Mouse (Mus musculus) frontal cortex, adult 2 months (tissue): Measurements from ENCODE around the gene Frem1. TPM values are rescaled to one million over a fixed set of nuclear protein-coding genes. Genes with fewer than 3 reads are reported as not detected.

Experiments
- DNase-seq, 2 experiments: peaks; one replicate each; pipeline ENCODE4 v3.0.0; 2022; ENCODE audit warnings: low spot score in 1 of 2; ENCODE audit errors: extremely low spot score in 1 of 2
- polyA plus RNA-seq: library from polyadenylated mRNA; depleted of rRNA; stranded (reverse); fragments of >200 nt; gene quantifications from 2 replicates; pipeline ENCODE4 v1.2.3, GENCODE M21; 2012

The Frem1 gene
- polyA plus RNA-seq, 1 experiment = 2.1 TPM

DNA sequence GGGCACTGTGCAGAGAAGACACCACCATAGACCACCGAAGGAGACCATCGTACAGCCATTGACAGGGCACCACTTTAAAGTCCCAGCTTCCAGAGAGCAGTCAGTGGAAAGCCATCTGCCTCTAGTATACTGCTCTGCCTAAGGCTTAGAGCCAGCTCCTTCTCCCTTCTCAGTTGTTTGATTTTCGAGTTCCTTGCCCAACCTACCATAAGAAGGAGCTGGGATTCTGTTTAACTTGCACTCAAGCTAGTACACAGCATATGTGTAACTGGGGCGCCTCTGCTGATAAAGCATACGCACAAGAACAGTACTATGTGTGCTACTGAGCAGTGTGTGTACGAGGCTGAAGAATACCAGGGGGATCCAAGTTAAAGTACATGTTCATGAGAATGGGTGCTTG is 173.0 kb downstream of the Frem1 start:
- DNase-seq = no peak

DNA sequence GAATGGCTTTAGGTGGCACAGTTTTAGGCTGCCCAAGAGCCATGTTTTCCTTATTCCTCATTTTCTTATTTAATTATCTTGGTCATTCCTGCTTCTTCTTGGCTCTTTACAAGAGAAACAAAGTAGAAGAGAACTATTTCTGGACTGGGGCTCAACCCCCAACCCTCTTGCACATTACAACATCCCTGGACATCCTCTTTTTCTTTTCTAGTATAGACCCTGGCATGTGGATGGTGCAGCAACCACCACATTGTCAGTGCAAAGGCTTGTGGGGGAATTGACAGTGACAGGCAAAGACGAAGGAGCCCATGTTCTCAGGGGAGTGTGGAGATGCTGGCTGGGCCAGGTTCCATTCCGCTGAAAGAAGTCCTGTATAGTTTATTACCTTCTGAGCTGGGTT is 175.5 kb downstream of the Frem1 start:
- DNase-seq = no peak

DNA sequence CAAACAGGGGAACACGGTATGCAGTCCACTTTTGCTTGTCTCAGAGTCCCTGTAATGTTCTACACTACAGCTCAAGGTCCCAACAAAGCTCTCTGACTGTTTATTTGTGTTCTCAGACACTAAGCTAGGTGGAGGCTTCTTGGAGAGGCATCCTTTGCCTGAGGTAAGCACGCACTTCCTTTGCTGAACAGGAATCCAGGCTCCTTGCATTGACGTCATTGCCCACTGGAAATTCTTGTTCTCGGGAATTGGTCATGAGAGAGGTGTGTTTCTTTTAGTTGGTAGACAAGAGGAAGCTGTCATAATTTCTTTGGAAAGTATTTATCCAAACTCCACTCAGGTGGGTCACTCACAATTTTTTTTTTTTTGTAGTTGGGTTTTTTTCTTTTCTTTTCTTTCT is 176.6 kb downstream of the Frem1 start:
- no peak for DNase-seq

DNA sequence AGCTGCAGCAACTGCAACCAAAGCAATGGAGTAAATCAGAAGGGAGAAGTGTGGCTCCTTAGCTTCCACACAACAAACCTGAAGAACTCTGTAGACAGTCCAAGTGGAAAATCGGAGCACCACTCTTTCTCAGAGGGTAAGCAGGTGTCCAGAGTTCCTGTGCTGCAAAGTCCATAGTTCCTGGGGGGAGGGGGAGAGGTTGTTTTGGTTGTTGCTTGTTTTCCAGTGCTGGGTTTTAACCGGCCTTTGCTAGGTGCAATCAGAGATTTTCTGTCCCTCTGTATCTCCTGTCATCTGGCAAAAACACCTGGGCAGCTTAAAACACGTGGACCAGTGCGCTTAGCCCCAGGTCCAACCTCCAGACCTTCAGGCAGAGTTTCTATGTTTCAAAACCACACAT is 177.3 kb downstream of the Frem1 start:
- no peak for DNase-seq

DNA sequence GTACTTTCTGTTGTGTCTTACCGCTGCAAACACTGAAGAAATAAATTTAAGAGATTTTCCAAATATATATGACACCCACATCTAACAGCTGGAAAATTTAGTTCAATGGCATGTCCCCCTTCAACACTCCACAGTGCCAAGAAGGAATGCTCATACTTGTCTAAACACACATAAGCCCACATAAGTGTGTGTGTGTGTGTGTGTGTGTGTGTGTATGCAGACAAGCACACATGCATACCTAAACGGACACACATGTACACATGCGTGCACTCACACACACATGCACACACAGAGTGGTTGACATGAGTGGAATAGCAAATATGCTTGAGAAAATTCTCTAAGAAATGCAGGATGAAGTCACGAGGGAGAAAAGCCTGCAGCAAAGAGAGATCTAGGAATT is 179.6 kb downstream of the Frem1 start:
- DNase-seq = no peak

DNA sequence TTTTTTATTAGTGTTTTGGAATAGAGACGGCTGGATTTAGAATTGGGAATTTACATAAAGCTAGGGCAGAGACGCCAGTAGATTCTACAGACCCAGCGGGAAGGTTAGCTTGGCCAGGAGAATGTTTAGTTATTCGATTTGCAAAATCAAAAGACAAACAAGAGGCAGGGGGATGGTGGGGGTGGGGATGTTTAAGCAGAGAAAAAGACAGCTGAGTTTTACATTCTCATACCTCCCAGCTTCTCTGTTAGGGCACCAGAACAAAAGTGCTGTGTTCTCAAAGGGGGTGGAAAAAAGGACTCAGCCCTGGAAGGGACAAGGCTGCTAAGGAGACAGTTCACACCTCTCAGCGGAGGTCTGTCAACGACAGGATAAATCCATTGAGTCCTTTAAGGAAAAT is 180.0 kb downstream of the Frem1 start:
- no peak for DNase-seq

DNA sequence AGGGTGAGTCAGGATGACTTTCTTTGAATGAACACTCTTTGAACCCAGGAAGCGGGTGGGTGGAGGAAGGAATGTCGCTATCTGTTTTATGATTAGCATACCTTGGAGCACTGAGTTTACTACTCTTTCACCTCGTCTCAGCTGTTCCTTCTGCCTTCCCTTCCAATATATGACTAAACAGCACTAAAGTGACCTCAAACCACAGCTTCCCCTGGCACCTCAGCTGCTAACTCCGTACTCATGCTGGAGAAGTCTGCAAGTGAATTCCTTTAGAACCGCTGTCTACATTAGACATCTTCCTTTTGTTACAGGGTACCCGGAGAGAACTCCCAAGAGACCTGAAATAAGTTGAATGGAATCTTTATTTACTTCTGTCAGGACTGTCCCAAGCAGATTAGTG is 181.2 kb downstream of the Frem1 start:
- DNase-seq = no peak

DNA sequence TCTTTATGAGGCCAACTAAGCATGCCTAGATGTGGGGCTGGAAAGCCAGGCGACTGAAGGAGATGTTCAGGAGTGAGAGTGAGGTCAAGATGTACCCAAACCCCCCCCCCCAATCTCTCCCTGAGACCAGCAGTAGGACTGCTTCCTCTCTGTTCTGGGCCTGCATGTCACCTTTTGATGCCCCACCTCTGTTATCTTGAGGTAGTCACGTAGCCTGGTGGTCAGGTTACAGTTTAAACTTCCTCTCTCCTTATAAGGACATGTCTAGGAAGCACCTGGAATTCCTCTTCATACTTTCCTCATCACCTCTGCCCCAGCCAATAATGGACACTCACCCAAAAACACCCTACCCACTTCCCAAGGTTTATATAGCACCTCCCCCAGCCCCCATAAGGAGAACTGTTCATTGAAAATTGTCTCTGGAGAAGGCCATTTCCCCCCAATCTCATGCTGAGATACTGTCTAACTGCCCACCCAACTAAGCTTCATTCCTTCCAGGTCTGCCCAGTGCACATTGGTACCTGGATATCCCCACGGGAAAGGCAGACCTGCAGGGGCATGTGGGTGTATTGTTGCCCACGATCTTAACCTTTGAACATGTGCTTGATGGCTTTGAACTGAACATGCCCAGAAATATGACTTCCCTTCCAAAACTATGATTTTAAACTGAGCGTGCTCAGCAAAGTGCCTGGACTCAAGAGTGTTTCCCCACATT is 184.3 kb downstream of the Frem1 start:
- DNase-seq = no peak

DNA sequence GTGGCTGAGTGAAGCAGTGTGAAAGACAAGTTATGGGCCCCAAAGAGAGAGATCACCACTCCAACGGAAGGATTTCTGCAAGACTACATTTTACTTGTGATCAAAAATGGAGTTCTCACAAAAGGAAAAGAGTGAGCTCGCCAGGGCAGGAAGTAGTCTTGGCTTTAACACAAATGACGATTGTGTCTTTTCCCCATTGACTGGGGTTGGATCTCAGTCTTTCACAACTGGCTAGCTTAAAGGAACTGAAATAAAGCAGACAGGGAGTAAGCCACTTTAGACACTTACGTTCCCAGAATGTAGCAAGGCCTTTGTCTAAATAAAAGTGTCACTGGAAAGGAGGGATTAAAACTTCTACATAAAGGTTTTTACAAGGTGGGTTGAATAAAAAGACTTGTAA is 185.0 kb downstream of the Frem1 start:
- no peak for DNase-seq

DNA sequence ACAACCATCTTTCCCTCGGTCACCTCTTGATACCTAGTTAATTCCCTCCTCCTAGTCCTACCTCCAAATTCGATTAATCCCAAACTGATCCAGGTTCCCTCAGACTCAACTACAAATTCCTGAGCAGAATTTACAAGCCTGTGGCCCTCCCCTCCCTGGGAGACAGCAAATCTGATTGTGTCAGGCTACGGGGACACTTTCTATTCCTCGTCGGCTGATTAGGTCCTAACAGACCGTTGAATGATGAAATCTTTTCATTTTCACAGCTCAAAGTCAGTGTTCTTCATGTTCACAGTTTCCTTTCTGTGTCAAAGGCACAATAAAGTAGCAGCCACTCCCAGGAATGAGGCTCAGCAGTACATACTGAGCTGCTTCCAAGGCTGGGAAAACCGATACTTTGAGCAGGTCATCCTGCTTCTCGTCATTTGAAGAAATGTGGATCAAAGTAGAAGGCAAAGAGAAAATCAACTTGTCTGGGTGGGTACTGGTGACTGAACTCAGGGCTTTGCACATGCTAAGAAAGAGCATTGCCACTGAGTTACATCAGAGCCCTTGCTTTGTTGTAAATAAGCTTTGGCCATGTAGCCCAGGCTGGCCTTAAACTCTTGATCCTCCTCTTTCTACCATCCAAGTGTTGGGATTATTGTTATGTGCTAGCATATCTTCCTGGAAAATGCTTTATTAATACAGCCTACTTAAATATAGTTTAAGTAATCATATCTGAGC is 187.0 kb downstream of the Frem1 start:
- DNase-seq = no peak

DNA sequence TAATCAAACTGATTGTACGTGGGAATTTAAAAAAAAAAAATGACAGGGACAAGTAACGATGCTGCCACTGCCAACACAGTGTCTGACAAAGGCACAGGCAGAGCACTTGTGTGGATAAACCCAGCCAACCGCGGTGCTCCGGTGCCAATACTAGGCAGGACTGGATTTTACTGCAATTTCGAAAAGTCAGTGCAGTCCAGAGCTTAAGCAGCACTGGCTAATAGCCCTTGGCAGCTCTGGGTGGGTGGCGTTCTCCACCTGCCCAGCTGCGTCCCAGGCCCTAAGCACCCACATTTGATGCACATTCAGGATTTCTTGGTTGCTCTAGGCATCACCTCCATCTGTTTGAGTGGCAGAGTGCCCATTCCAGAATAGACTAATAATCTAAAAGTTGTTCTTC is 188.8 kb downstream of the Frem1 start:
- DNase-seq = no peak

DNA sequence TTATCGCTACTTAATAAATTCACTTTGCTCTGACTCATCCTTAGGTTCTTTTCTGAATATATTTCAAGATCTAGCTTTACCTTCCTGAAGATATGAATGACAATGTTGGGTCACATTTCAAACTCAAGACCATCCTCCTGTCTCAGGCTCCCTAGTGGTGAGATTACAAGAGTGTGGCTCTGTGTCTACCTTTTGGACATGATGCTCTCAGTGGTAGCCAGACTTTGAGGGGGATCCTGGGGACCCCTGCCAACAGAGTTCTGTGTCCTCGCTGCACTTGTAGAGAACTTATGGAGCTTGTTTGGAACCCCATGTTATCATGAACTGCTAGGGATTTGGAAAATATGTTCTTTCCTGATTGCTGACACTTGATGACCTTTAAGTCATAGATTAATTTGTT is 190.7 kb downstream of the Frem1 start:
- no peak for DNase-seq

DNA sequence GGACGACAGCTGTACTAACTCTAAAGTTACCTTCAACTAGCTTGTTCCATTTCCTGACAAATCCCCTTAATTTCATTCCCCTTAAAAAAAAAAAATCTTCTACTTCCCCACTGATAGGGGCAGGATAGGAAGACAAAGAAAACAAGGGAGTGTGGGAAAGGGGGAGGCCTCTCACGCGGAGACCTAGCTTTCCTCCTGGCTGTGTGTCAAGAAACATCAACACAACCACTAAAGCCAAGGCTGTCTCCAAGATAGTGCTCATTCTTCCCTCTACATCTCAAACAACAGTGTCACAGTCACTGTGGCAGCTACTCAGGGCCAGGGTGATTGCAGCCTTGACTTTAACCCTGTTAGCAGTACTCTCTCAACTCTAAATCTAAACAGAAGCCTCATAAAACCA is 191.6 kb downstream of the Frem1 start:
- DNase-seq = no peak

DNA sequence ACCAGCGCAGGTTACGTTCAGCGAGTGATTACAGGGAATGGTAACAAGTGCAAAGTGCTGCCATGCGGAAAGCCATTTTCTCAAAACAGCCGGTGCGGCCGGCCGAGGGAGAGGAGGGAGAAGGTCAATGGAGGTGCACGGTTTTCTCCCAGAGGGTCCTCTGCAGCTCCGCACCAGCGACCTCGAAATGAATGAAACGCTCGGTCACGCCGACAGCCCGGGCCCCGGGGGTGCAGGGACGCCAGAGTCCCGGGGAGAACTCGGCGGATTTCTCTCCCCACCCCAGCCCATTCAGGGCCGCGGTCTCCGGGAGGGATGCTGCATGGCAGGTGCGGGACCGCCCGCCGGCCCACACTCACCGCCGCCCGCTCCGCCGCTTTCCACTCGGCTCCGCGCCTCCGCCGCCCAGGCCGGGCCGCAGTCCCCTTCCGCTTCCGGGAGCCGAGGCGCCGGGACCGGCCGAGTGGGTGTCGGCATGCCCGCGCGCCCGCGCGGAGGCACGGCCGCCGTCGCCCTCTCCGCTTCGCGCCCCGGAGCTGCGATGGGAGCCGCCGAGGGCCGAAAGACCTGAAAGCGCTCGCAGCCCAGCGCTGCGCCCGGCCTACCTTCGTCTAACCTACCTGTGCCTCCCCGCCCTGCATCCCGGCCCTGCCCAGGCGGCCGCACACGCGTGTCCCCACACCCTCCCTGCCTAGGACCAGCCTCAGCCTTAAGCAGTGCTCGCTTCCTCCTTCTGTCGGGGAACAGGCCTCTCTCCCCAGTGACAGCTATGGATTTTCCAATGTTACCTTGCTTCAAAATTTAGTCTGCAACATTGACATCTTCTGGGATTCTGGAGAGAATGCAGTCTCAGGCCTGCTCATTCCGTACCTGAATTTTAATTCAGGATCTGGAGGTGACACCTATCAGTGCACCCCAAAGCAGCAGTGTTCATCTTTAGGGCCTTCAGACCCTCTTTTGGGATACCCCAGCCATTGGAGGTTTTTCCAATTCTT is 192.7 kb downstream of the Frem1 start, which contains the start of gene Zdhhc21:
Gene Zdhhc21 (minus strand): TSS at position 828 of the 995 bp plus-strand sequence.
- DNase-seq = peak; percentile 40 to 83

DNA sequence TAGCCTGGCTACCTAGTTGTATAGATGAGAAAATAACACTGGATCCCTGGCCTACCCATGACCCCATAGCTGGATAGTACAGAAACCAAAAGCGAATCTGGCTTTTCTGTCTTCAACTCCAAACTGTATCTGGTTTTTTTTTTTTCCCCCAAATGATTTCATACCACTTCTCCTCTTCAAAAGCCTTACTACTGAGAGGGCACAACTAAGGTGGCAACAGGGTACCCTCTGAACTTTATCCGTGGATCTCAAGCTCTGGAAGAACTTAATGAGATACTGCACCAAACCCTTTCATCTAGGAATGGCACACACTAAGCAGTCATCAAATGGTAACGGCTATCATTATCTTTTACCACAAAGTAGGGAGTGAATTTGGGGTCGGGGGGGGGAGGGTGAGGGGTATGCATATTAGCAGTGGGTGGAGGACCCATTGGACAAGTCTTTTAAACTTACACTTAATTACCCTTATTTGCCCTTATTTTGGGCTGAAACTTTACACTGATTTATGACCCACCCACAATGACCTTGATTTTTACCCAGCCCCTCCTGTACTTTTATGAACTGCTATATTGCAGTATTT is 193.6 kb downstream of the Frem1 start:
- DNase-seq = no peak

DNA sequence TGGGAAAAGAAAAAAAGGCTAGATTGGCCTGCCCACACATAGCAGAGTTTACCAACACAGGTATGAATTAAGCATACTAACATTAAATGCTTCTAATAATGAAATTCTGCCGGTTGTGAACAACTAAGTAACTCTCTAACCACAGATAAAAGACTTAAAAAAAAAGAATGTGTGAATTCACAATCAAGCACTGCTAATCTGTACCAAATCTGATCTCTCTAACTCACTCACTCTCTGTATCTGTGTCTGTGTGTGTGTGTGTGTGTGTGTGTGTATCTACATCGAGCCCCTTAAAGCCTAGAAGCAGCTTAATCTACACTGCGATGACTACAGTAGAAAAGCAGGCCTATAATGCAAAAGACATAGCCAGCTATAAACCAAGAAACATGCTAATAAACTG is 195.2 kb downstream of the Frem1 start:
- DNase-seq = no peak

DNA sequence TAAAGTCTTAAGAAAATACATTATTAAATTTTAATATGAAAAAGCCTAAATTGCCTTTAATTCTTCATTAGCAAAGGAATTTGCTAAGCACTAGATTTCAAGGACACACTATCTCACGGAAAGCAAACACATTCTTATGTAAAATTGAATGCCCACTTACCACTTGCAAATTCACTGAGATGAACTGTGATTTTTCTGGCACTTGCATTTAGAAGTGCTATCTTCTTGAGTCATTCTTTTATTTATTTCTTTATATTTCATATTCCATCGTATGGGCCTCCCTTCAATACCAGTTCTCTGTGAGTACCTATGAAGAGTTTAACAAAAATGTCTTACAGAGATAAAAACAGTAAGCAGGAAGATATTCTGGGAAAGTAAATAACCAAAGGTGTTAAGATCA is 198.3 kb downstream of the Frem1 start:
- peak in 1 of 2 experiments; percentile 35 for DNase-seq

DNA sequence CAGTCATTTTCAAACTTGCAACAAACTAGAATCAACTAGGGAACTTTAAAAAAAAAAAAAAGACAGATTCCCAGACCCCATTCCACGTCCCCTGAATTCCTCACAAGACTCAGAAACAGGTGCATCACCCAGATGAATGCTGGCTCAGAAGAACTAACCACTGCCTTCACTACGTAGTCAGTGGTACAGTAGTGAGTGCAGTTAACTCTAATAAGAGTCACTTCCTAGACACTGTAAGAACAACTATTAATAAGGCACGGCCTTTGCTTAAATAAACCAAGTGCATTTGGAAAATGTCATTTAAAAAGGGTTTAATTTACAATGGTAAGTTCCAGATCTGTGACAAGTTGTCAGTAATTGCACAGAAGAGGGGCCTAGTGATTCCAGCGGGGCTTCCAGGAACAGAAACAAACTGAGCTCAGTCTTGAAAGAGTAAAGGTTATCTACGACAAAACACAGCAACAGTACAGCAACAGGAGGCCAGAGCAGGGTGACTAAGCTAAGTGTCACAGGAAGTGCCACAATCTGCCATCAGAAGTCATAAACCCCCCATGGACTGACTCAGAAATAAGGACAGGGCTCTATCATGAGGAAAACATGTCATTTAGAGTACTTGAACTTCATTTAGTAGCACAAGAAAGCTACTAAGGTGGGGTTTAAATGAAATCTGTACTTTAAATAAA is 203.4 kb downstream of the Frem1 start:
- no peak for DNase-seq
